Mouse (Mus musculus): ENCODE measurements at regions not wholly inside any gene's neighbourhood (a gene's known extent, or its start where the extent isn't known, plus 50 kb on each side); places are given as distances from the start of the nearest gene placed in this dataset.

DNA sequence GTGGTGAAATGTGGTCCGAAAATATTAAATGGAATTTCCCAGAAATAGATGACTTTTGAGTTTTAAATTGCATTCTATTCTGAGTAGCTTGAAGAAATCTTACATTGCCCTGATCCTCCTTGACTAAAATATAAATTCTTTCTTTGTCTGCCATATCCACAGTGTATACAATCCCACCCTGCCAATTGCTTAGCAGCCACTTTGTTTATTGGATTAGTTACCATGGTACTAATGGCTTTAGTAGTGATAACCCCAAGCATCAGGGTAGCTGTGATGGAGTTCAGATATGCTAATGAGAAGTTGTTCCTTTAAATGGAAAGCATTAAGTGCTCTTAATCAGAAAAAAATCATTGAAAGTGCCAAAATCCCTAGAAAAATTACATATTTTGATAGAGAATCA lies 277.4 kb upstream of the Pitrm1 start:
- no peak for DNase-seq

DNA sequence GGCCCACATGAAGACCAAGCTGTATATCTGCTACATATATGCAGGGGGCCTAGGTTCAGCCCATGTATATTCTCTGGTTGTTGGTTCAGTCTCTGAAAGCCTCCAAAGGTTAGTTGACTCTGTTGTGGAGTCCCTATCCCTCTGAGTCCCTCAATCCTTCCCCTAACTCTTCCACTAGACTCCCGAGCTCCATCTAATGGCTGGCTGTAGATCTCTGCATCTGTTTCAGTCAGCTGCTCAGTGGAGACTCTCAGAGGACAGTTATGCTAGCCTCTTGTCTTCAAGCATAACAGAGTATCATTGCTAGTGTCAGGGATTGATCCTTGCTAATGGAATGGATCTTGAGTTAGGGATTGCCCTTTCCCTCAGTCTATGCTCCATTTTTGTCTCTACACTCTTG lies 275.0 kb upstream of the Pitrm1 start:
- DNase-seq = no peak

DNA sequence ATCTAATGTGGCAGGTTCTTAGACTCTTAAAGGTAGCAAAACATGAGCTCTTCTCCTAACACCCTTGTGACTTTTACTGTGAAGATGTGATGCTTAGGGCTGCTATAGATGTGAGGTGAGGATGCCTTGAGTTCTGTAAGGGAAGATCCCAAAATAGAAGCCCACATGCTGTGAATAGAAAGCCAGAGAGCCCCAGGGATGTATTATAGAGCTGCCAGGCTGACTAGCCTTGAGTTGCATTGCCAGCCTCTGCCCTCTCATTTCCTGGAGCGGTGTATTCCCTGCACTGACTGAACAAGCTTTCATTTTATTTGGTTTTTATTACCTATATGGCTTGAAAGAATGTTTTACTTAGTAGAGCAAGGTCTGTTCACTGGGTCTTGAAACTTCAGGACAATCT lies 267.9 kb upstream of the Pitrm1 start:
- no peak for DNase-seq

DNA sequence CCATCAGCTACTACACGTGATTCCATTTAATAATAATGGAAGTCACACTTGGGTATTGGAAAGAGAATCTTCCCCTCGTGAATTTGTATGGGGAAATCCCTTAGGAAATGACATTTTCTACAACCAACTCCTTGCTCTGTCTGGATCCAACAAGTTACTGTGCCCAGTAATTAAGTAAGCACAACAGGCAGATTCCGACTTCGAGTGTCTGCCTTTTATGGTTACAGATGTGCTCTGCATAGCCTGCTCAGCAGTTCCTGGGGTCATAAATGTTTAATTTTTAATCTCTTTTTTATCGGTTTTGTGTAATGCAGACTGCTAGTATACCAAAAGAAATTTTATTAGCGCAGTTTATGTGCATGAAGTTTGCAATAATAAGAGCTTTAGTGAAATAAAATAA lies 259.8 kb upstream of the Pitrm1 start:
- DNase-seq = no peak

DNA sequence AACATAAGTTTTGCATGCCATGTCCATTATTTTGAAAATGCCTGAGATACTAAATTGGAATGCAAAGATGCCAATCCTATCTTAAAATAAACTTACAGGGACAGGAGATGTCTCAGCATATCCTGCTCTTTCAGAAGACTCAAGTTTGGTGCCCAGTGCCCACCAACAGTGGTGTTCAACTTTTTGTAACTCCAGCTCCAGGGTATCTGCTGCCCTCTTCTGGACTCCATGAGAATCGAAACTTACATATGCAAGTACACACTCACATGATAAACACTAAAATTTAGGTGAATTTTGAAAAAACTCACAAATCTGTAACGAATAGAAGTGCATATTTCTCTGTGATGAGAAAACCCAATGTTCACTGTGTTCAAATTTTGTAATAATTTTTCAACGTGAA lies 255.9 kb upstream of the Pitrm1 start:
- no peak for DNase-seq

DNA sequence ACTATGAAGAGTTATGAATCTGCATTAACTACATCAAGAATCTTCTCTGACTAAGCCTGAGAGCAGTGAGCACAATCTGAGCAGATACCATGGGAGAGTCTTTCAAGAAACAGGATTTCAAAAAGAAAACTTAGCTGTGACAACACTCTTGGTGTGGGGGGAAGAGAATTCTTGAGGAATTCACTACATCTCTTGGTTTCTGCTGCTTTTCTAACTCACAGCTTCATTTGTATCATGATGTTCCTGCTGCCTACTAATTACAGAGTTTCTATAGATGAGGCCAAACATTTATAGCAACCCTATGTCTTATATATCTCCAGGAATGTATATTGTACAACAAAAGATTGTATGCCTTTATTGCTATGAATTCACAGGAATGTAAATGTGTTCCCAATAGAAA lies 242.2 kb upstream of the Pitrm1 start:
- no peak for DNase-seq

DNA sequence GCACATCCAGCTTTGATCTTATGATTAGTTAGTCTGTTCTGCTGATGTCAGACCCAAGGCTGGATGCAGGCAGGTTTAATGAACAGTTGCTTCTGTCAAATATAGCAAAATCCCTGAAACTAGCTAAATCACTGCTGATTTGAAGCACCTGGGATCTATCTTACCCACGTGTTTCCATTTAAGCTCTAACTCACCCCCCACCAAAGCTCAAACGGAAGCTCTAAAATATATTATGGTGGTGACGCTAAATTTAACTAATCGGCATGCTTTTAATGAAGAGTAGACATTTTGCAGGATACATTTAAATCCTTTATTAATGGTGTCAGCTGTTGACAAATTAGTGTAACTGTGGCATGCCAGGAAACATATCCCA lies 241.3 kb upstream of the Pitrm1 start:
- no peak for DNase-seq

DNA sequence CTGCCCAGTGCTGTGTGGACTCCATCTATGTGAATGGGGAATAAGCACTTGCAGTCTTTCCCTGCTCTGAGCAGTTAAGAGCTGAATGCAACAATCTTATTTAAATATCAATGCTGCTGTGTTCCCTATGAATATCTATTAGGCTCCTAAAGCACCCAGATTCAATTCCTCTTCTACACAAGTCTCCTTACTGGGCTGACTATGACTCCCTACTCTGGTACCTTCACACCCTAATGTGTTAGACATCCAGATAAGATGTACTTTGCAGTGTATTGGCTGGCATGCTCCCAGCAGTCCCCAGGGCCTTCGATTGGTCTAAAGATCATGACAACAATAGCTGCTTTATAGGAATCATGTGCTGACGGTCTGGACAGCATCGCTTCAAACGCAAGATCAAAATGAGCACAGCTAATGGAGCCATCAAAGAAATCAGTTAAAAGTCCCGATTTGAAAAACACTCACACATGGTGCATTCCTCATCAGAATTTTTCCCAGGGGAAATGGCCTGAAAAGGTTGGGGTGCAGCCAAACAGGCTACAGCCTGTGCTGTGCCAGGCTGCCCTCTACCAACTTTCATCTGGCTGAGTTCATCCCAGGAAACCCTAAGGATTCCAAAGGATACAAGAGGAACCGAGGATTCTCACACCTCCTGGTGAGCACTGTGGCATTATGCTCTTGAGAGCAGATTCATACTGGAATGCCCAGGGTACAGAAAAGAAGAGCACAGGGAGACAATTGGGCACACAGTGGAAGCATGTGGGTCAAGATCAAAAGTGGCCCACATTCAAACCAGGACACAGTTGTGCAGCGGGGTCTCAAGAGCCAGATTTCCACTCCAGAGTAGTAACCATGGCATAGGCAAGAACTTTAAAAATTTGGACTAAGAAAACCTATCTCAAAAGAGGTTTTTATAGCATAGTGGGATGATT lies 240.7 kb upstream of the Pitrm1 start:
- no peak for DNase-seq

DNA sequence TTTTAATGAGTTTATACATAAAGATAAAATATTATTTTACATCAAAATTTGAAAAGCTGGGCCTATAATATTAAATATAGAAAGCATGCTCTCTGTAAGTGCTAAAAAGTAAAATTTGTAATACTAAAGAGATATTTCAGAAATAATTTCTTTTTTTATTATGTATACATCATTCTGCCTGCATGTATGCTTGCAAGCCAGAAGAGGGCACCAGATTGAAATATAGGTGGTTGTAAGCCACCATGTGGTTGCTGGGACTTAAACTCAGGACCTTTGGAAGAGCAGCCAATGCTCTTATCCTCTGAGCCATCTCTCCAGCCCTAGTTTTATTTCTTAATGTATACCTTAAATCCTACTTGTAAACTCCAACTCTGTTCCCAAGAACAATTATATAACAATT lies 231.7 kb upstream of the Pitrm1 start:
- no peak for DNase-seq

DNA sequence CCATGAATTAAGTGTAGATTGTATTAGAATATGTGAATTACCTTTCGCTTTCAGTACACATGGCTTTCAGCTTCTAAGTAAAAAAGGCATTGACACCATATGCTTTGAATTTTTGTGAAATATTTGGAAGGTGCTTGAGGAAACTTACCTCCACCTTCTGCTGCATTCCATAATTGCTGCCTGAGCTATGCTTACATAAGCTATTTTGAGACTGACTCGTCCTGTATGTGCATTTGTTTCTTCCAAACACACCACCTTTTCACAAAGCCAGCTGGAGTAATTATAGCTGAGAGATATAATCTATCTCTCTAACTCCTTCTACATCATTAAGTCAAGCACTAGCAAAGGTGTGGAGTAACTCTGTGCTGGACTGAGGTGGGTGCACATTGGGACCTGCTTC lies 224.0 kb upstream of the Pitrm1 start:
- DNase-seq = no peak

DNA sequence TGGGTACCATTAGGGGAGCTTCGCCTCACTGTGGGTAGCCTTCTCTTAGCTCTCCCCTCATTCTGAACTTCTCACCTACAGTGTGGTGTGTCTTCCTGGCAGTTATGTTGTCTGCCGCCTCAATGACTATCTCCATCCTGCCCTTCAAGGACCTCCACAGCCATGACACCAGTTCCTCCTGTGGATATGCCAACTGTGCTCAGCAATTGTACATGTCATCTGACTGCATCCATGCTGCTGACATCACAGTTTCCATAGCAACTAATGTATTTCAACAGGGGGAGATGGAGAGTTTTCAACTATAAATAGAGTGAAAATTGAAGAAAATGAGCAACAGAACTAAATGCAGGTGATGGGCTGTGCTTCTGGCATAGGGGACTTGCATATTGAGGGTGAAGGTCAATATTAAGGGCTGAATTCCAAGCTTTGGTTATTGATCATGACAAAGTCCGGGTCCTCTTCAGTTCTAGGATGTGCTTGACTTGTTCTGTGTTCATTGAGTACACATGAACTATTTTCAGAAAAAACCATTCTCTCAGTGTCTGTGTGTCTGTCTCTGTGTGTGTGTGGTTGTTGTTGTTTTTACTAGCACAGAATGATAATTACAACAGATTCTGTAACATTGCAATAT lies 217.5 kb upstream of the Pitrm1 start:
- no peak for DNase-seq

DNA sequence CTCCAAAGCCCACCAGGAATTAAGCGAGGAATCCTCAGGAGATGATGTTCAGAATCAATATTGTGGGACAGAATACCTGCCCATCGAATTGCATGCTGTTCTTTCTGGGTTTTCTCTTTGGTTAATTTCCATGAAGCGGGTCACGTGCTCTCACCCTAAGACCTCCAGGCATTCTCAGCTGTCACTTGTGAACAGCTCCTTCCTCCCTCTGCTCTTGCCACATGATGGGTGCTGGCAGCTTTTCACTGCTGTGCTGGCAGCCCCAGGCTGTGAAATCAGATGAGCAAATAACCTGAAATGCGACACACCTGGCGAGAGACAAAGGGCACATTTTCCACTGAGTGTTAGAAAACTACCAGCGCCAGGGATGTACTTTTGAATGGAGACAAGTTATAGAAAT lies 207.8 kb upstream of the Pitrm1 start:
- no peak for DNase-seq

DNA sequence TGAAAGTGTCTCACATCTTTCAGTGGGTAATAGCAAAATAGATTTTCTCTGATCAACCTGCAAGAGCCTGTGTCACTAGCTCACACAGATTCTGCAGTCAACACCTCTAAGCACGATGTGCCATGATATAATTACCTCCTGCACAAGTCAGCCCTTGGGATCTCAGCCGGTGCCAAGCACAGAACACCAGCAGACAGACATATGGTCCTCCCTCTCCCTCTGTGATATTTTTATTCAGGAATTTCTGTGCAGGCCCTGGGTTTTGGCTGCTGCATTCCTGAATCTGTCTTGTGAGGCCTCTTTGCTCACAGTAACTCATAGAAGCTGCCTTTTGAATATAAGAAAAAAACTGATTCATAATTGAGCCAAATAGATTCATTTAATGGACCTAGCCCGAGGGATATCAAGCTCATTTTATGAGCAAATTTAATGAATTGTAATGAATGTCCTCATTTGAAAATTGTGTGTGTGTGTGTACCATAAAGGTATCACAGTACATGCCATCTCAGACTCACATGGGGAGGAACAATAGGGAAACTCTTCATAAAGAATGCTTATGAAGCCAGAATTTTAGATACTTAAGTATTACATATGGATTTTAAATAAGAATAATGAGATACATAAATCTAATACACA lies 206.7 kb upstream of the Pitrm1 start:
- no peak for DNase-seq

DNA sequence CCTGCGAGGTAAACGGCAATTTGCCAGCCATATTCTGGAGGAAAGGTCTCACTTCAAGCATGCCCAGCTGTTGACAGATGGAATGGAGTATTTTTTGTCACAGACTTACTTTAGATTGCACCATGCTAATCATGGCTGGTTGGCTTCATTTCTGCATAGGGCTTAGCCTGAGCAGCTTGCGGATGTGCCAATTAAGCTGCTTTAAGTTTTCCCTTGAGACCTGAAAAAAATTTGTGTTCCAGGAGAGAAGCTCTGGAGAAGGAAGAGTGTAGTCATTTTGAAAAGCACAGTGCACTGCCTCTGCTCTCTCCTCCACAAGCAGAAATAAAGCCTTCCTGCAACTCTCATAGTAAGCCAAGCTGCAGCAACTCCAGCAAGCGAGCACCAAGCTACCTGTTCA lies 182.8 kb upstream of the Pitrm1 start:
- no peak for DNase-seq

DNA sequence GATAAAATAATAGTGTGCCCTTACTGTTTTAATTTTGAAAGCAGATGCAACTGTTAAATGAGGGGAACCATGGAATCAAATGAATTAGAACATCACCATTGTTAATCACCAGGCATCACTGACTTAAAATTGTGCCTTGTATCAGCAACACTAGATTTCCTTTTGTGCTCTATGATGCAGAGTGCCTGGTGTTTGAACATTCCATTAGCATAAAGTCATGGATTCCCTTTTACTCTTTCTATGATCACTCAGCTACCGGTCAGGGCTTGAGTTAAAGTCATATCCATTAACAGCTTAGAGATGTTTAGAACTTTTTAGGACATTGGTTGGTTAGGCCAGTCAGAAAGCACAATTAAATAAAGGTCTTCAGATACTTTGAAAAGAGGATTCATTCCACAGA lies 180.3 kb upstream of the Pitrm1 start:
- no peak for DNase-seq

DNA sequence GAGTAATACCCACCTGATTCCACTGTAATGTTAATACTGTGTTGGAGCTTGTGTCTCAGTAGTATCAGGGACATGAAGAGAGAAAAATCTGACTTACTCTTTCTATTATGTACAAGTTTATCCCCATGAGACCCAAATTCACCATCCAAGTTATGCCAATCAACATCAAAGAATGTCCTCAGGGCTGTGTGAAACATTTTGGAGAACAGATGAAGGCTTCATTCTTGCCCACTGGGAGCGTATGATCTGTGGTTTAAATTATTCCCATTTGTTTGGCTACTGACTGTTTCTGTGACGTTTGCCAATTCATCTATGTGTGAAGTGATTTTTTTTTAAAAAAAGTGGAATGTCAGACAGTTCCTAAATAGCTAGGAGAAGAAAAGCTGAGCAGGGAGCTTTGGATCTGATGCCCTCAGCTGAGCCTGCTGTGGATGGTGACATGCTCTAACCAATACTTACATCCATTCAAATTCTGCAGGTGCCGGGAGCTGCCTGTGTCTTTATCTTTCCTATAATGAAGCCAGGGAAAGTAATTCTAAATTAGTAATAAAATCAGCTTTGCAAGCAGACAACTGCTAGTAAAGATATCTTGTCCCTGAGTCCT lies 173.3 kb upstream of the Pitrm1 start:
- DNase-seq = no peak

DNA sequence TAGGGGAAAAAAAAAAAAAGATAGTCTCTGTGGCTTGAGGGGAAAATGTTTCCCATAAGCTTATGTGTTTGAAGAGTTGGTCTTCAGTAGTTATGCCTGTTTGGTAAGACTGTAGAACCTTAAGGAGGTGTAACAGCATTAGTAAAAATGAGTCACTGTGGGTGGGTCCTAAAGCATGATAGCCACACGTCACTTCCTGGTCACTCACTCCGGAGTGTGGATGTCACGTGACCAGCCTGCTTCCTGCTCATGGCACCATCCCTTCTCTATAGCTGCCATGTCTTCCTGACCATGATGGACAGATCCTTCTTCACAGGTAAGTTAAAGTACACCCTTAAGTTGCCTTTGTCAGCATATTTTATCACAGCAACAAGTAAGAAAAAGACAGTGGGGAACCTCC lies 170.0 kb upstream of the Pitrm1 start:
- no peak for DNase-seq

DNA sequence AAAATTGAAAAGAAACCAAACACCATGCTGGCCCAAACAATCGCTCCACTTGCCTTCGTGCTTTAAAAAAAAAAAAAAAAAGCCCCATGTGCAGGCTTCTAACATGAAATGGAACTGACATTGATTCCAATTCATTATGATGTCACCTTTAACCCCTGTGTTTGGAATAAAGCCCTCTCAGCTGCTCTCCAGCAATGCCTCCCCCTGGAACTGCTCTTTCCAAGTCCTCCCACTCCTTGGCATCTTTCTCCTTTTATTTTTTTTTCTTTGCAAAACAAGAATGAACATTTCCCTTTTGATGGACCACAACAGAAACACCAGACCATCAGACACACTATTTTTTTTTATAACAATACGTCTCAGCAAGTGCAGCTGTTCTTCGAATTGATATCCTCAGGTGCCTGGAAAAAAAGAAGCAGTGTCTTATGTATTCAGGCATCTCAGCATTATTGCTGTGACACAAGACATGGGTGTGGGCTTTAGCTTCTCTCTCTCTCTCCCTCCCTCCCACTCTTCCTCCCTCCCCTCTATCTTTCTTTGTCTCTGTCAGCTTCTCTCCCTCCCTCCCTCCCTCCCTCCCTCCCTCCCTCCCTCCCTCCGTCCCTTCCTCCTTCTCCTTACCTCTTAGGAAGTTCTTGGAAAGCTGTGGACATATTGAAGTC lies 152.3 kb upstream of the Pitrm1 start:
- no peak for DNase-seq

DNA sequence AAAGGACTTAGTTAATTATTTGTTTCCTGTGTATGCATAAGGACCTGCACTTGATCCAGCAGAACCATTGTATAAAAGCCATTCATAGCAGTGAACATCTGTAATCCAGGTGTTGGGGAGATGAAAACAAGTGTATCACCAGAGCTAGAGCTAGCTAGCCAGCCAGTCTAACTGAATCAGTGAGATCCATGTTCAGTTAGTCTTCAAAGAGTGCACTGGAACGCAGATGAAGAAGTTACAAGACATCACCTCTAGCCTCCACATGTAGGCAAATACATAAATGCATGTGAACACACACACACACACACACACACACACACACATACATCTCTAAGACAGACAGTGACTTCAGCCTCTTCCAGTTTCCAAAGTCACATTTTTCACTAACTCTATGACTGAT lies 150.3 kb upstream of the Pitrm1 start:
- DNase-seq = no peak

DNA sequence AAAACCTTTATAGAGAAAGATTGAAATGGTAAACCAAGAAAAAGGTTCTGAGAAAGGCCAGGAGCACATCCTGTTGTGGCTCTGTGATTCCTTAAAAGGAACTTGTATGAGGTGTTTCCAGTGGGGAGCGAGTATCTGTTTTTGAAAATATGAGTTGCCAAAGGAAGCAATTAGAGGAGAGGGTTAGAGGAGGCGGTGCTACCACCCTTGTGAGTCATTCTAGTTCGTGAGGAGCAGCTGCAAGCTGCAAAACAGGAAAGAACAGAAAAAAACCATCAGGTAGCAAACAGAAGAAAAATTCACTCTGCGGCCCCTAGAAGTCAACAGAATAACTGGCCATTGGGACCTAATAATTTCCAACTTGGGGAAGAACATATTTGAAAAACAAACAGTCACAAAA lies 116.1 kb upstream of the Pitrm1 start:
- DNase-seq = no peak

DNA sequence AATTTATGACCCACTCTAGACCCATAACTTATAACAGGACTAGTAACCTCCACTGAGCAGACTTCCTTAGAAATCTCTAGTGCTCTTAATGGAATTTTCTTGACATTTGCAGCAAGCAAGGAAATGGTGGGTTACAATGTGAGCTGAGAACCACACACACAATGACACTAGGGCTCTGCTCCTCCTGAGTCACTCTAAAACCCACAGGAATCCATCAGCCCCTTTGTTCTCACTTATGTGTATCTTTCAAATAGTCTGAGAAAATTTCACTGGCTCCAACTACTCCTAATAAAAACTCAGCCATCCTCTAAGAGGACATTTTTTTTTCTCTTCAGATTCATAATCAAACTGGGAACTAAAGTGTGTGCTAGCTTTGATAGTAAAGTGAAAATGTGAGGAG lies 101.0 kb upstream of the Pitrm1 start:
- no peak for DNase-seq

DNA sequence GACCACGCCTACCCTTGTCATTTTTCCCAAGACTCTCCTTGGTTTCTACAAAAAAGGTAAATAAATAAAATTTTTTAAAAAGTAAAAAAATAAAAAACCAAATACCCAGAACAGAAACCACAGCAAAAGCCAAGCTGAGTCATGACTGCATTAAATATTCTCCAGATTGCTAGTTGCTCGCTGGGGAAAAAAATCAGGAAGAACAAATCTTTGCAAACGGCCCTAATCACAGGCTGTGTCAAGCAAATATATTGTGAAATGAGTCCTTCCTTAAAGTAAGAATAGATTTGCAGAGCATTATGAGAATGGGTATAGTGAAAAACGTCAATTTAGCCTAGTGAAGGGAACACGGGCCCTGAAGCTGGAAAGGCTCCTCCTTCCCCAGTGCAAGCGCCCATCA lies 86.6 kb upstream of the Pitrm1 start:
- no peak for DNase-seq

DNA sequence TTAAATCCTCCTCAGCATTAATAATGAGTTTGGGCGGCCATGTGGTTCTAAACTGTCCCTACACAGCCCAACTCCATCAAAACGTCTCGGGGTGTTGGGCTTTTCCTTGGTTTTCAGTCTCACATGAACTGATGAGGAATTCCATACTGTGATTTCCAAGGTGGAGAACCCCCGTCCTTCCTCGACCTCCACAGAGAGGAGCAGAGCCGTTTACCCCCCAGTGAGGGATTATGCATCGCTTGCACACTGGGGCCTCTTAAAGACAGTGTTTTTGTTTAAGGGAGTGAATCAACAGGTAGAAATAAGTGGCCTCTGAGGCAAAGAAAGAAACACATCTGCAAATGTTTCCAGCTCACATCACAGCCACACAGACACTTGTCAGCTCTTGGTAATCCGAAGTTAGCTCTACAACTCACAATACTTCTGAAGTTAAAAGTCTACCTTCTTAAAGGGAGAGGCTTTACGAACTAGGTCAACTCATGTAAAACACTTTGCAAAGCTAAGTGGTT lies 82.0 kb upstream of the Pitrm1 start:
- DNase-seq = no peak
